Mouse (Mus musculus) heart, embryonic 11.5 days (tissue): Measurements from ENCODE around the gene Fam71f2. TPM values are rescaled to one million over a fixed set of nuclear protein-coding genes. Genes with fewer than 3 reads are reported as not detected.

Experiments used
- ATAC-seq: fragments of 200-750 bp; cut with Nextera tagmentation; replicated peaks from 2 replicates; pipeline ENCODE4 v1.8.0; 2017; ENCODE audit warnings: moderate library complexity; ENCODE audit not compliant: insufficient number of reproducible peaks, low FRiP score, low TSS enrichment
- H3K27ac ChIP-seq: fragments of 300-500 bp; sonication (generic); 2 replicates; pipeline ENCODE4 v1.5.1; 2014; ENCODE audit warnings: mild to moderate bottlenecking, low read depth, low read length
- H3K27me3 ChIP-seq: fragments of 300-500 bp; sonication (generic); 2 replicates; pipeline ENCODE4 v1.6.1; 2014; ENCODE audit warnings: mild to moderate bottlenecking, low read length, mixed read lengths; ENCODE audit not compliant: control insufficient read depth, insufficient read depth
- H3K36me3 ChIP-seq: fragments of 300-500 bp; sonication (generic); 2 replicates; pipeline ENCODE4 v1.6.1; 2014; ENCODE audit warnings: mild to moderate bottlenecking, low read length, moderate library complexity, mixed read lengths; ENCODE audit not compliant: control insufficient read depth, insufficient read depth
- H3K4me1 ChIP-seq: fragments of 300-500 bp; sonication (generic); 2 replicates; pipeline ENCODE4 v1.6.1; 2014; ENCODE audit warnings: low read length; ENCODE audit not compliant: control insufficient read depth, insufficient read depth
- H3K4me2 ChIP-seq: fragments of 300-500 bp; sonication (generic); 2 replicates; pipeline ENCODE4 v1.6.1; 2014; ENCODE audit warnings: mild to moderate bottlenecking, moderate library complexity
- H3K4me3 ChIP-seq: fragments of 300-500 bp; sonication (generic); 2 replicates; pipeline ENCODE4 v1.5.1; 2014; ENCODE audit warnings: low read depth, low read length
- H3K9ac ChIP-seq: fragments of 300-500 bp; sonication (generic); 2 replicates; pipeline ENCODE4 v1.6.1; 2014; ENCODE audit warnings: mild to moderate bottlenecking, low read depth, low read length, moderate library complexity
- H3K9me3 ChIP-seq: fragments of 300-500 bp; sonication (generic); replicated peaks from 2 replicates; pipeline ENCODE4 v1.6.1; 2016; ENCODE audit warnings: low read length; ENCODE audit not compliant: control insufficient read depth
- WGBS: fragments of 180-500 bp; shearing (Covaris S2); extraction: QIAGEN DNeasy Blood & Tissue Kit; methylation state at CpG from one replicate; pipeline ENCODE4 v1.1.7; 2014; ENCODE audit not compliant: insufficient replicate concordance; 5-methylcytosine and 5-hydroxymethylcytosine counted together
- polyA plus RNA-seq: library from polyadenylated mRNA; unstranded; fragments of >200 nt; fragmentation: Nextera tagmentation; extraction: Ambion mirVana; gene quantifications from 2 replicates; pipeline ENCODE4 v1.2.1, GENCODE M21; 2014

Fam71f2 gene
- polyA plus RNA-seq, 1 experiment from 2014 or later = 0.53 TPM

- H3K27ac ChIP-seq = no peak overlapping the region
- H3K4me2 ChIP-seq = no peak overlapping the region
- WGBS = 43% methylated on average over 6 of the region's 6 CpGs
- no peak overlapping the region for H3K4me3 ChIP-seq
- H3K9me3 ChIP-seq = no peaks in the 10 kb centered on the region
- no peak for ATAC-seq
- H3K9ac ChIP-seq = no peak overlapping the region
- H3K27me3 ChIP-seq = no peaks in the 10 kb centered on the region
- H3K36me3 ChIP-seq = no peaks in the 10 kb centered on the region
- H3K4me1 ChIP-seq = no peaks in the 10 kb centered on the region
Observed at GRCm38 (mm10) chr6:29287481-29287880, 8.1 kb downstream of the Fam71f2 start.

- no peak overlapping the region for H3K4me3 ChIP-seq
- no peaks in the 10 kb centered on the region for H3K4me1 ChIP-seq
- 67% methylated on average over 5 of the region's 5 CpGs for WGBS
- H3K9me3 ChIP-seq = no peaks in the 10 kb centered on the region
- H3K36me3 ChIP-seq = no peaks in the 10 kb centered on the region
- ATAC-seq = no peak
- H3K4me2 ChIP-seq = no peak overlapping the region
- H3K27me3 ChIP-seq = no peaks in the 10 kb centered on the region
- H3K27ac ChIP-seq = no peak overlapping the region
- H3K9ac ChIP-seq = no peak overlapping the region
Observed at GRCm38 (mm10) chr6:29287944-29288343, 8.6 kb downstream of the Fam71f2 start.

- no peak overlapping the region for H3K9ac ChIP-seq
- no peaks in the 10 kb centered on the region for H3K9me3 ChIP-seq
Observed at GRCm38 (mm10) chr6:29288651-29289050, 9.3 kb downstream of the Fam71f2 start.

GRCm38 (mm10) chr6:29299112-29299511 lies 19.7 kb downstream of the Fam71f2 start:
- H3K4me1 ChIP-seq = no peaks in the 10 kb centered on the region
- no peaks in the 10 kb centered on the region for H3K27me3 ChIP-seq
- ATAC-seq = no peak
- no peak overlapping the region for H3K9ac ChIP-seq
- H3K36me3 ChIP-seq = no peaks in the 10 kb centered on the region
- H3K27ac ChIP-seq = no peak overlapping the region
- H3K4me3 ChIP-seq = no peak overlapping the region
- no peak overlapping the region for H3K4me2 ChIP-seq
- H3K9me3 ChIP-seq = 0 out of 2 replicates have a peak, but pooled peaks cover 2% of the 10 kb centered on the region
- WGBS = 59% methylated on average over 2 of the region's 2 CpGs

More at GRCm38 (mm10) chr6:29288651-29289050, 9.3 kb downstream of the Fam71f2 start:
- no peak overlapping the region for H3K27ac ChIP-seq
- H3K4me1 ChIP-seq = no peaks in the 10 kb centered on the region
- H3K4me2 ChIP-seq = no peak overlapping the region
- no peaks in the 10 kb centered on the region for H3K36me3 ChIP-seq
- H3K27me3 ChIP-seq = no peaks in the 10 kb centered on the region
- WGBS = 53% methylated on average over 6 of the region's 6 CpGs
- H3K4me3 ChIP-seq = no peak overlapping the region
- no peak for ATAC-seq

- H3K9ac ChIP-seq = no peak overlapping the region
- H3K27ac ChIP-seq = no peak overlapping the region
- ATAC-seq = no peak
- H3K36me3 ChIP-seq = no peaks in the 10 kb centered on the region
- no peaks in the 10 kb centered on the region for H3K27me3 ChIP-seq
- no peak overlapping the region for H3K4me3 ChIP-seq
- no peaks in the 10 kb centered on the region for H3K4me1 ChIP-seq
- 0 out of 2 replicates have a peak, but pooled peaks cover 2% of the 10 kb centered on the region for H3K9me3 ChIP-seq
- H3K4me2 ChIP-seq = no peak overlapping the region
Observed at GRCm38 (mm10) chr6:29303251-29303650, 23.9 kb downstream of the Fam71f2 start.

GRCm38 (mm10) chr6:29303726-29304125 lies 24.3 kb downstream of the Fam71f2 start:
- whole genome bisulfite sequencing = 47% methylated on average over 5 of the region's 5 CpGs
- Histone ChIP-seq H3K27ac (no peak overlapping the region), H3K4me2 (no peak overlapping the region), H3K4me3 (no peak overlapping the region), H3K36me3 (no peaks in the 10 kb centered on the region), H3K27me3 (no peaks in the 10 kb centered on the region), H3K9ac (no peak overlapping the region), H3K9me3 (0 out of 2 replicates have a peak, but pooled peaks cover 2% of the 10 kb centered on the region), H3K4me1 (no peaks in the 10 kb centered on the region)
- no peak for ATAC-seq

- Histone ChIP-seq H3K4me1 (no peaks in the 10 kb centered on the region), H3K27ac (no peak overlapping the region), H3K9me3 (no peaks in the 10 kb centered on the region), H3K27me3 (no peaks in the 10 kb centered on the region), H3K4me3 (no peak overlapping the region), H3K9ac (no peak overlapping the region), H3K4me2 (no peak overlapping the region), H3K36me3 (no peaks in the 10 kb centered on the region)
- no peak for ATAC-seq
- 87% methylated on average over 4 of the region's 4 CpGs for WGBS
Observed at GRCm38 (mm10) chr6:29305462-29305861, 26.1 kb downstream of the Fam71f2 start.

- Histone ChIP-seq H3K27ac (no peak overlapping the region), H3K4me2 (no peak overlapping the region), H3K9ac (no peak overlapping the region), H3K4me1 (no peaks in the 10 kb centered on the region), H3K9me3 (no peaks in the 10 kb centered on the region), H3K4me3 (no peak overlapping the region), H3K36me3 (no peaks in the 10 kb centered on the region), H3K27me3 (no peaks in the 10 kb centered on the region)
- WGBS = 78% methylated on average over 16 of the region's 16 CpGs
- ATAC-seq = no peak
Observed at GRCm38 (mm10) chr6:29308846-29309605, 29.6 kb downstream of the Fam71f2 start.

- Histone ChIP-seq H3K9ac (no peak overlapping the region), H3K27me3 (no peaks in the 10 kb centered on the region), H3K4me3 (no peak overlapping the region), H3K27ac (no peak overlapping the region), H3K4me1 (no peaks in the 10 kb centered on the region), H3K9me3 (no peaks in the 10 kb centered on the region), H3K4me2 (no peak overlapping the region), H3K36me3 (no peaks in the 10 kb centered on the region)
- no peak for ATAC-seq
- WGBS = 67% methylated on average over 14 of the region's 14 CpGs
Observed at GRCm38 (mm10) chr6:29313690-29314202, 34.4 kb downstream of the Fam71f2 start.
